Mouse (Mus musculus) lung, embryonic 14.5 days (tissue): ENCODE results near the gene Cdc25b. TPM values are rescaled to one million over a fixed set of nuclear protein-coding genes. Genes with fewer than 3 reads are reported as not detected.

ENCODE experiments used
- ATAC-seq: fragments of 200-750 bp; cut with Nextera tagmentation; 2 replicates; pipeline ENCODE4 v1.8.0; 2017; ENCODE audit warnings: mild to moderate bottlenecking, moderate TSS enrichment, moderate library complexity; ENCODE audit not compliant: insufficient read depth
- DNase-seq: peaks from one replicate; pipeline ENCODE4 v3.0.0-alpha.2; 2015
- H3K27ac ChIP-seq: fragments of 300-500 bp; sonication (generic); 2 replicates; pipeline ENCODE4 v1.5.1; 2014; ENCODE audit warnings: low read depth, mild to moderate bottlenecking, moderate library complexity
- H3K27me3 ChIP-seq: fragments of 300-500 bp; sonication (generic); 2 replicates; pipeline ENCODE4 v1.6.1; 2014; ENCODE audit warnings: low read length, control low read depth; ENCODE audit not compliant: insufficient read depth
- H3K36me3 ChIP-seq: fragments of 300-500 bp; sonication (generic); 2 replicates; pipeline ENCODE4 v1.6.1; 2014; ENCODE audit warnings: control low read depth; ENCODE audit not compliant: insufficient read depth
- H3K4me1 ChIP-seq: fragments of 300-500 bp; sonication (generic); 2 replicates; pipeline ENCODE4 v1.6.1; 2014; ENCODE audit warnings: antibody characterized with exemption, control low read depth; ENCODE audit not compliant: insufficient read depth
- H3K4me2 ChIP-seq: fragments of 300-500 bp; sonication (generic); 2 replicates; pipeline ENCODE4 v1.6.1; 2014; ENCODE audit warnings: mild to moderate bottlenecking
- H3K4me3 ChIP-seq: fragments of 300-500 bp; sonication (generic); 2 replicates; pipeline ENCODE4 v1.5.1; 2014; ENCODE audit warnings: low read depth, low read length
- H3K9ac ChIP-seq: fragments of 300-500 bp; sonication (generic); 2 replicates; pipeline ENCODE4 v1.6.1; 2014
- H3K9me3 ChIP-seq: fragments of 300-500 bp; sonication (generic); 2 replicates; pipeline ENCODE4 v1.6.1; 2016; ENCODE audit warnings: low read depth, low read length, control low read depth
- CTCF ChIP-seq: IDR thresholded peaks from 2 replicates; pipeline ENCODE4 v1.5.1; 2016; ENCODE audit warnings: antibody characterized with exemption, low read depth
- WGBS: fragments of 180-500 bp; shearing (Covaris S2); extraction: QIAGEN DNeasy Blood & Tissue Kit; methylation state at CpG from one replicate; pipeline ENCODE4 v1.1.7; 2014; 5-methylcytosine and 5-hydroxymethylcytosine counted together
- polyA plus RNA-seq: library from polyadenylated mRNA; unstranded; fragments of >200 nt; fragmentation: Nextera tagmentation; extraction: Ambion mirVana; gene quantifications from 2 replicates; pipeline ENCODE4 v1.2.1, GENCODE M21; 2014

Gene Cdc25b
- polyA plus RNA-seq, 1 experiment from 2014 or later: 59.6 TPM

DNA sequence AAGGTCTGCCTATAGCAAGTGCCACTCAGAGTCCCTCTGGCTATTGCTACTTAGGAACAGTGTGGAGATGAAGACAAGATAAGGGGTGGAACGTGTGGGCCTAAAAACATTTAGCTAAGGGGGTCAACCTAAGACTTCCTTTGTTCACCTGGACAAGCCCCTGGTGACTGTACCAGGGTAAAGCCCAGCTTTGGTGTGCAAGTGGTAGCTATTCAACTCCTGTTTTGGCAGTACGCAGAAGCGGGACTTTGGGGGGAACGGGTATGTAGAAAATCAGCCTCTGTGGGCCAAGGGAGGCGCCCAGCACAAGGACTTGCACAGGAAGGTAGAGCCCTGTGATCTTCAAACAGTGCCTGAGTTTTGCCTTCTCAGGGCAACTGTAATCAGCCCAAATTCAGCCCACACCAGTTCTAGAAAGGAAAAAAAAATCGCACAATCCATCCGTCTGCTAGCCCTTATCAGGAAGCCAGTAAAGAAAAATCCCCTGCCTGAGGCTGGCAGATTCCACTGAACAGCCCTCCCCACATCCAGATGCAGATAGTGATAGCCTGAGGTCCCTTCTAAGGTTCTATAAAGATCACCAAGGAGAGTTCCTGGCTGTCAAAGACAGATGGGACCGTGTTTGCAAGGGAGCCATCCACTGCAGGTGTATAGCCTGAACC, 18.9 kb downstream of the Cdc25b start:
- WGBS: 64% methylated on average over 8 of the region's 8 CpGs
- H3K4me2 ChIP-seq: no peak overlapping the region
- DNase-seq (no peak), ATAC-seq (no peak)
- no peaks in the 10 kb centered on the region for H3K27me3 ChIP-seq
- no peak overlapping the region for H3K9ac ChIP-seq
- no peaks in the 10 kb centered on the region for H3K9me3 ChIP-seq
- no peak overlapping the region for H3K4me3 ChIP-seq
- no peak overlapping the region for H3K27ac ChIP-seq
- H3K36me3 ChIP-seq: no peaks in the 10 kb centered on the region
- peaks cover 13% of the 10 kb centered on the region for H3K4me1 ChIP-seq
- TF ChIP-seq CTCF: no peak

DNA sequence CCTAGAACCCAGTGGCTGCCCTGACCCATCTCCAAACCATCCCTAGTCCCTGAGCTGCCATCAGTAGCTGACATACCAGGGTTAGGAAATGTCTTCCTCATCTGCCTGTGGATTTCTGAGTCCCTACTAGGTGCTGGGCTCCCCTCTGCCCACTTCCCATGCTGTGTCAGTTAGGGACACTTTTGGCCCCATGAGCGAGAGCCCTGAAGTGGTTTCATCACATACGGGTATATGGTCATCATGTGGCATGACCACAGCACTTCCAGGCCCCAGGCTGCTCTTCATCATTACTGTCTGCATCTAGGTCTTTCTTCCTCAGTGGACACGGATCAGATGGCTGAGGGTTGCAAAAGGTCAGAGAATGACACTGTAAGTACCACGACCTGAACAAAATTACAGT, 20.0 kb downstream of the Cdc25b start, which contains the start of gene Ap5s1:
Gene Ap5s1 (plus strand): TSS at position 301 of the 400 bp plus-strand sequence.
- 69% methylated on average over 4 of the region's 4 CpGs for WGBS
- Histone ChIP-seq H3K27ac (no peak within 1 kb of the TSS), H3K9me3 (no peaks in the 10 kb centered on the region), H3K9ac (no peak within 1 kb of the TSS), H3K36me3 (no peaks in the 10 kb centered on the region), H3K27me3 (no peaks in the 10 kb centered on the region), H3K4me1 (peaks cover 15% of the 10 kb centered on the region), H3K4me2 (no peak within 1 kb of the TSS), H3K4me3 (no peak within 1 kb of the TSS)
- DNase-seq (no peak), ATAC-seq (no peak)
- TF ChIP-seq CTCF: no peak

DNA sequence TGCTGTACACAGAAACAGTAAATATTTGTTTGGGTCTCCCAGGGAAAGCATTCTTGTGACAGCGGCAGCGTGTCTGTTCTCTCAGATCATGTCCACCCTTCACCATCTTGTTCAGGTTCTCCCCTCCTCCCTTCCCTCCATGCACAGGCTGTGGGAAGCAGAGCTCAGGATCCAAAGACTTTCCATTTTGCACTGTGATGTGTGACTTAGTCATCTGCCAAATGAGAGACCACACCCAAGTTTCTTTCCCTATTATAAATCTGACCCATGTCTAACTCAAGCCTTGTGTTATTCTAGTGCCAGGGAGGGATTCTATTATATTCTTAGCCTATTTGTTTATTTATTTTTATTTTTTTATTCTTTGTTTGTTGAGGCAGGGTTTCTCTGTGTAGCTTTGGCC, 21.6 kb downstream of the Cdc25b start:
- no peak for ATAC-seq

DNA sequence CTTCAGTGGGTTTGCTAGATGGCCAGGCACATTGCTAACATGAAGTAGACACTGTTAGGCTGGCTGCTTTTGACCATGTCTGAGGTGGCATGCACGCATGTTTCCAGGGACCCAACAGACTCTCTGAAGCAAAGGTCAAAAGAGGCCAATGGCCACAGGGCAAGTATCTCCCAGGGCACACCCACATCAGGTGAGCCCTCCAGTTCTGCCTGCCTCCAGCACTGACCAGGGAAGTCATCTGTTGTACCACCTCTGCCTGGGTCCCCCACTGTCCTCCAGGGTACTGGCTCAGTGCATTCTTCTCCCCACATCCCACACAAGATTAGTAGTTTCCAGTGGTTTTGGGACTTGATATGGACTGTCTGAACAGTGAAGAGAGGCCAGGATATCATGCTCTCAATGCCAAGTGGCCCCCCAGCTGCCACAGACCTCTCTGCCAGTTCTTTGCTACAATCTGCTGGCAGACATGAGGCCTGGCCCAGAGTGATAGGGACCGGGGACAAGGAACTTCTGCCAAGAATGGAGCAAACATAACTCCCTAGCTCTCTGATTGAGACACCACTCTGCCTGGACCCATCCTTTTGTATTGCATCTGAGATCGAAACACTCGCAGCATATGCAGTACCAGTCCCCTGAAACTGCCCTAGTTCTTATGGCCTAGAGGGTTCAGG, 22.5 kb downstream of the Cdc25b start:
- TF ChIP-seq CTCF: no peak
- peak overlapping the region; percentile 71 for H3K9ac ChIP-seq
- H3K36me3 ChIP-seq: peaks cover 11% of the 10 kb centered on the region; the same call in 1 of the 2 replicates
- H3K4me1 ChIP-seq: peaks cover 15% of the 10 kb centered on the region
- H3K4me2 ChIP-seq: peak overlapping the region; percentile 79
- no peaks in the 10 kb centered on the region for H3K9me3 ChIP-seq
- no peaks in the 10 kb centered on the region for H3K27me3 ChIP-seq
- 75% methylated on average over 4 of the region's 4 CpGs for WGBS
- ATAC-seq: no peak
- no peak for DNase-seq
- H3K4me3 ChIP-seq: peak overlapping the region; percentile 64; the same call in 1 of the 2 replicates
- peak overlapping the region; percentile 91 for H3K27ac ChIP-seq

More for the DNA sequence above, 21.6 kb downstream of the Cdc25b start:
- peaks cover 15% of the 10 kb centered on the region for H3K4me1 ChIP-seq
- H3K27me3 ChIP-seq: no peaks in the 10 kb centered on the region
- no peaks in the 10 kb centered on the region for H3K9me3 ChIP-seq
- H3K4me3 ChIP-seq: no peak overlapping the region
- peaks cover 10% of the 10 kb centered on the region; the same call in 1 of the 2 replicates for H3K36me3 ChIP-seq
- H3K4me2 ChIP-seq: no peak overlapping the region
- no peak for DNase-seq
- H3K27ac ChIP-seq: no peak overlapping the region
- TF ChIP-seq CTCF: no peak
- H3K9ac ChIP-seq: no peak overlapping the region
- WGBS: 79% methylated on average over 2 of the region's 2 CpGs

DNA sequence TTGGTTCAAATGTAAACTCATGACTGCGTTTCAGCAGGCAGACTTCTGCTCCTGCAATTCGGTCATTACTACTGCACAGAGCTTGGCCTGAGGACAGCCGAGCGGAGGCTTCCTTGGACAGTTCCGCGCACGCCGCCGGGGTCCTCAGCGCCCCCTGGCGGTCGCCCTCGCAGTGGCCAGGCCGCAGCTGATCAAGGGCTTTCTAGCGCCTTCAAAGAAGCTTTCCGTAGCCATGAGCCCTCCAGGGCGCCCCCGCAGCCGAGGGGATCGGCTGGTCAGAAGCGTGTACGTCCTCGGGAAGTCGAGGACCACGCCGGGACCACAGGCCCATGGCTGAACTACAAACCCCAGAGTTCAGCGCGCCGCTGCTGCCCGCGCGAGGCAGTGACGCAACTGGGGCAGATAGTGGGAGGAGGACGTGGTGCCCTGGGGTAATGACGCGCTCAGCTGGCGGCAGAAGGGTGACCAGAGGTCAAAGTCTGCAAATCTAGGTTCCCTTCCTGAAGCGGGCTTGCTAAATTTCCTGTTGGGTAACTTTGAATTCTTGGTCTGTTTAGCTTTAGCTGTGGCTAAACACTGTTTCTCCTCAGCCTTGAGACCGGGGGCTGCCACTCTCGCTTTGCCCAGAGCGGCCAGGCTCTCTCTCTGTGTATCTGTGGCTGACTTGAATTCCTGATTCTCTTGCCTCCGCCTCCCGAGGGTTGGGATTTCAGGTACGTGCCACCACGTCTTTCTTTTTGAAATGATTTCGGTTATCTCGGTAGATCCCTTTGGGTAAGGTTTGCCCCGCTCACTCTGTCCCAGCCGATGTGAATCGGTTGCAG, 23.4 kb downstream of the Cdc25b start:
- peak overlapping the region; percentile 79 for H3K4me2 ChIP-seq
- H3K36me3 ChIP-seq: peaks cover 11% of the 10 kb centered on the region; the same call in 1 of the 2 replicates
- H3K4me3 ChIP-seq: peak overlapping the region; percentile 64
- no peaks in the 10 kb centered on the region for H3K27me3 ChIP-seq
- ATAC-seq (peak; percentile 97), DNase-seq (peak; percentile 97)
- H3K27ac ChIP-seq: peak overlapping the region; percentile 91
- peak overlapping the region; percentile 71 for H3K9ac ChIP-seq
- WGBS: under 1% methylated on average over 50 of the region's 50 CpGs
- peaks cover 8% of the 10 kb centered on the region for H3K4me1 ChIP-seq
- peak; percentile 96 for TF ChIP-seq CTCF
- H3K9me3 ChIP-seq: no peaks in the 10 kb centered on the region

DNA sequence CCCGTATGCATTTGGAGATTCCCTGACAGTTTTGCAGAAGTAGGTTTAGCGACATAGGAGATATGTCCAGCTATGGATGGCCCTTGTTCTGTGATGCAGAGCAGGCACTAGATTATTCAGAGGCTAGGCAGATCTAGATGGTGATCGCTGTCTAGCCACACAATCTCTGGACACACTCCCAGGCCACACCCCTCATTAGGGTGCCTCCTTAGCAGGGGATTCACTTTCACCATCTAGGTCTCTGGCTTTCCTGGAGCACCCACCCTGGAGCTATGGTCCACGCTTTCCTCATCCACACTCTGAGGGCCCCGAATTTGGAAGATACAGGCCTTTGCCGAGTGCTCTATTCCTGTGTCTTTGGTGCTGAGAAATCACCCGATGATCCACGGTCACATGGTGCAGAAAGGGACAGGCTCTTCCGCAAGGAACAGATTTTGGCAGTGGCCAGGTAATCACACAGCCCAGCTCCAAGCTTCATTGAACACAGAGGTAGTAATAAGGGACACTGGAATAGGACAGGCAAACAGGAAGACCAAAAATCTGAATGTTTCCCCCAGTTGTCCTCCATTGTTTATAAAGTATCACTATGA, 24.4 kb downstream of the Cdc25b start:
- H3K9me3 ChIP-seq: no peaks in the 10 kb centered on the region
- WGBS: 56% methylated on average over 9 of the region's 9 CpGs

More for the DNA sequence above, 24.4 kb downstream of the Cdc25b start:
- Histone ChIP-seq H3K36me3 (peaks cover 11% of the 10 kb centered on the region; the same call in 1 of the 2 replicates), H3K9ac (peak overlapping the region; percentile 71), H3K27ac (peak overlapping the region; percentile 91), H3K4me2 (peak overlapping the region; percentile 79), H3K4me1 (peaks cover 8% of the 10 kb centered on the region), H3K27me3 (no peaks in the 10 kb centered on the region), H3K4me3 (peak overlapping the region; percentile 64)
- TF ChIP-seq CTCF: no peak
- DNase-seq: no peak
- no peak for ATAC-seq
